Mouse (Mus musculus): ENCODE results near the gene Zfp292. TPM values are rescaled to one million over a fixed set of nuclear protein-coding genes. Genes with fewer than 3 reads are reported as not detected.

Gene Zfp292
- polyA plus RNA-seq, 1 experiment = 1.8 TPM

- H3K36me3 ChIP-seq (ENCODE audit: control insufficient read depth, insufficient read depth) = no peaks in the 10 kb centered on the region
- H3K27me3 ChIP-seq (ENCODE audit: control insufficient read depth, insufficient read depth, insufficient read length) = no peaks in the 10 kb centered on the region
- TF ChIP-seq E2F4 (IDR thresholded peaks at IDR 0.05; ENCODE audit: insufficient read depth) = no peak
- no peak for TF ChIP-seq TCF12 (IDR thresholded peaks at IDR 0.05; ENCODE audit: insufficient read depth, poor library complexity, severe bottlenecking)
- TF ChIP-seq POLR2A (IDR thresholded peaks at IDR 0.05; ENCODE audit: insufficient read length, low read depth) = no peak
- no peak for TF ChIP-seq SRF (IDR thresholded peaks at IDR 0.05; ENCODE audit: control insufficient read depth, insufficient read length, low read depth)
- H3K79me2 ChIP-seq (ENCODE audit: control insufficient read depth, insufficient read depth) = no peaks in the 10 kb centered on the region
- H3ac ChIP-seq (ENCODE audit: control insufficient read depth, insufficient read length) = no peak overlapping the region
- H3K4me2 ChIP-seq (ENCODE audit: low read depth) = no peak overlapping the region
- H3K4me3 ChIP-seq = no peak overlapping the region
Observed at GRCm38 (mm10) chr4:34797294-34797983, 85.3 kb downstream of the Zfp292 start.

- no peaks in the 10 kb centered on the region for H3K36me3 ChIP-seq (ENCODE audit: control insufficient read depth, insufficient read depth)
- no peaks in the 10 kb centered on the region for H3K27me3 ChIP-seq (ENCODE audit: control insufficient read depth, insufficient read depth, insufficient read length)
- TF ChIP-seq MAX (IDR thresholded peaks at IDR 0.05; ENCODE audit: low read depth) (no peak), TCF3 (IDR thresholded peaks at IDR 0.05; ENCODE audit: insufficient read length, low read depth) (no peak), POLR2A (IDR thresholded peaks at IDR 0.05; ENCODE audit: insufficient read length, low read depth) (no peak), TCF12 (IDR thresholded peaks at IDR 0.05; ENCODE audit: insufficient read depth, poor library complexity, severe bottlenecking) (no peak)
- H3K79me2 ChIP-seq (ENCODE audit: control insufficient read depth, insufficient read depth) = no peaks in the 10 kb centered on the region
- H3K4me2 ChIP-seq (ENCODE audit: low read depth) = no peak overlapping the region
- H3K4me3 ChIP-seq = no peak overlapping the region
- H3ac ChIP-seq (ENCODE audit: control insufficient read depth, insufficient read length) = no peak overlapping the region
Observed at GRCm38 (mm10) chr4:34796294-34796693, 86.5 kb downstream of the Zfp292 start.

- H3K4me3 ChIP-seq = no peak overlapping the region
- H3K27me3 ChIP-seq (ENCODE audit: control insufficient read depth, insufficient read depth, insufficient read length) = no peaks in the 10 kb centered on the region
- H3ac ChIP-seq (ENCODE audit: control insufficient read depth, insufficient read length) = no peak overlapping the region
- H3K36me3 ChIP-seq (ENCODE audit: control insufficient read depth, insufficient read depth) = no peaks in the 10 kb centered on the region
- H3K4me2 ChIP-seq (ENCODE audit: low read depth) = no peak overlapping the region
- H3K79me2 ChIP-seq (ENCODE audit: control insufficient read depth, insufficient read depth) = no peaks in the 10 kb centered on the region
- TF ChIP-seq MYOD1 (IDR thresholded peaks at IDR 0.05; ENCODE audit: control insufficient read depth in 1 of 3, insufficient read length in 2 of 3, low read depth in 2 of 3) = no peak
- no peak for TF ChIP-seq REST (IDR thresholded peaks at IDR 0.05; ENCODE audit: insufficient read depth, insufficient read length)
- TF ChIP-seq POLR2A (IDR thresholded peaks at IDR 0.05; ENCODE audit: insufficient read length, low read depth) = no peak
- TF ChIP-seq E2F4 (IDR thresholded peaks at IDR 0.05; ENCODE audit: insufficient read depth) = no peak
- TF ChIP-seq MAX (IDR thresholded peaks at IDR 0.05; ENCODE audit: low read depth) = no peak
- TF ChIP-seq USF1 (IDR thresholded peaks at IDR 0.05; ENCODE audit: low read depth) = no peak
Observed at GRCm38 (mm10) chr4:34786476-34786875, 96.3 kb downstream of the Zfp292 start.

- Histone ChIP-seq H3K4me3 (no peak overlapping the region), H3K36me3 (ENCODE audit: control insufficient read depth, insufficient read depth) (no peaks in the 10 kb centered on the region), H3K27me3 (ENCODE audit: control insufficient read depth, insufficient read depth, insufficient read length) (no peaks in the 10 kb centered on the region), H3K4me2 (ENCODE audit: low read depth) (no peak overlapping the region), H3K79me2 (ENCODE audit: control insufficient read depth, insufficient read depth) (no peaks in the 10 kb centered on the region), H3ac (ENCODE audit: control insufficient read depth, insufficient read length) (no peak overlapping the region)
- TF ChIP-seq MAX (IDR thresholded peaks at IDR 0.05; ENCODE audit: low read depth) (no peak), CEBPB (IDR thresholded peaks at IDR 0.05; ENCODE audit: insufficient read depth, poor library complexity, severe bottlenecking) (no peak), TCF12 (IDR thresholded peaks at IDR 0.05; ENCODE audit: insufficient read depth, poor library complexity, severe bottlenecking) (no peak), REST (IDR thresholded peaks at IDR 0.05; ENCODE audit: insufficient read depth, insufficient read length) (no peak), SRF (IDR thresholded peaks at IDR 0.05; ENCODE audit: control insufficient read depth, insufficient read length, low read depth) (no peak), POLR2A (IDR thresholded peaks at IDR 0.05; ENCODE audit: insufficient read length, low read depth) (no peak), POLR2AphosphoS2 (IDR thresholded peaks at IDR 0.05; ENCODE audit: insufficient read length, low read depth) (no peak), E2F4 (IDR thresholded peaks at IDR 0.05; ENCODE audit: insufficient read depth) (no peak), USF1 (IDR thresholded peaks at IDR 0.05; ENCODE audit: low read depth) (no peak), TCF3 (IDR thresholded peaks at IDR 0.05; ENCODE audit: insufficient read length, low read depth) (no peak), MYOD1 (IDR thresholded peaks at IDR 0.05; ENCODE audit: control insufficient read depth in 1 of 3, insufficient read length in 2 of 3, low read depth in 2 of 3) (no peak), MYOG (IDR thresholded peaks at IDR 0.05; ENCODE audit: control insufficient read depth in 1 of 3, insufficient read depth in 1 of 3, insufficient read length in 2 of 3, low read depth in 2 of 3) (no peak)
Observed at GRCm38 (mm10) chr4:34785646-34786045, 97.1 kb downstream of the Zfp292 start.

DNA sequence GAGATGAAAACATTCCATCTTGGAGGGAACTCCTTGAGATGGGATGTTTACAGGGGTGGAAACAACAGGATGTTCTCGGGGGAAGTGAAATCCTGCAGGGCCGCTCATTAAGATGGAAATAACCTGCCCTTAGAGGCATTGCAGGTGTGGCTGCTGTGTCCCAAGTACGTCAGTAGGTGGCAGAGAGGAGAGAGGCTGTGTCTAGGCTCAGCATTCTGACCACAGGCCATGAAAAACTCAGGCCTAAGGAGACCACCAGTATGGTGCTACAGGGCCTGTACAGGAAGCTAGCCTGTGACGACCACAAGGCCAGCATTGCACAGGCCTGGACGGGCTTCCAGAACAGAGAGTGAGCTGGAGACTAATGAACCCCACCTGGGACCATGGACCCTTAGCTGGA, 97.9 kb downstream of the Zfp292 start:
- Histone ChIP-seq H3K4me3 (no peak overlapping the region), H3ac (ENCODE audit: control insufficient read depth, insufficient read length) (no peak overlapping the region), H3K36me3 (ENCODE audit: control insufficient read depth, insufficient read depth) (no peaks in the 10 kb centered on the region), H3K79me2 (ENCODE audit: control insufficient read depth, insufficient read depth) (no peaks in the 10 kb centered on the region), H3K27me3 (ENCODE audit: control insufficient read depth, insufficient read depth, insufficient read length) (no peaks in the 10 kb centered on the region), H3K4me2 (ENCODE audit: low read depth) (no peak overlapping the region)
- TF ChIP-seq TCF3 (IDR thresholded peaks at IDR 0.05; ENCODE audit: insufficient read length, low read depth) = no peak
- TF ChIP-seq REST (IDR thresholded peaks at IDR 0.05; ENCODE audit: insufficient read depth, insufficient read length) = no peak
- no peak for TF ChIP-seq USF1 (IDR thresholded peaks at IDR 0.05; ENCODE audit: low read depth)
- TF ChIP-seq MYOG (IDR thresholded peaks at IDR 0.05; ENCODE audit: control insufficient read depth in 1 of 3, insufficient read depth in 1 of 3, insufficient read length in 2 of 3, low read depth in 2 of 3) = no peak
- no peak for TF ChIP-seq CEBPB (IDR thresholded peaks at IDR 0.05; ENCODE audit: insufficient read depth, poor library complexity, severe bottlenecking)
- TF ChIP-seq POLR2AphosphoS2 (IDR thresholded peaks at IDR 0.05; ENCODE audit: insufficient read length, low read depth) = no peak
